Mouse (Mus musculus) testis, postnatal 14 days (tissue): ENCODE measurements around the gene Rasal1.

ENCODE experiments used
- DNase-seq: peaks from one replicate; pipeline ENCODE4 v3.0.0; 2021; ENCODE audit warnings: low spot score

Rasal1 gene

GRCm38 (mm10) chr5:120656281-120656751, 7.7 kb downstream of the Rasal1 start:
- no peak for DNase-seq

- no peak for DNase-seq
Measured at GRCm38 (mm10) chr5:120660816-120661215, 12.2 kb downstream of the Rasal1 start.

- DNase-seq, result no peak
Measured at GRCm38 (mm10) chr5:120664888-120665287, 16.3 kb downstream of the Rasal1 start.

- no peak for DNase-seq
Measured at GRCm38 (mm10) chr5:120668761-120669160, 20.1 kb downstream of the Rasal1 start.

GRCm38 (mm10) chr5:120670132-120670531, 21.5 kb downstream of the Rasal1 start:
- DNase-seq, result no peak

GRCm38 (mm10) chr5:120671865-120672264, 23.3 kb downstream of the Rasal1 start:
- DNase-seq, result no peak

- DNase-seq, result peak; percentile 62
Measured at GRCm38 (mm10) chr5:120673626-120674025, 25.0 kb downstream of the Rasal1 start.

- DNase-seq, result peak; percentile 68
Measured at GRCm38 (mm10) chr5:120674229-120675145, 25.9 kb downstream of the Rasal1 start.

- peak; percentile 69 for DNase-seq
Measured at GRCm38 (mm10) chr5:120677516-120677915, 28.9 kb downstream of the Rasal1 start.

GRCm38 (mm10) chr5:120679676-120680555, 31.3 kb downstream of the Rasal1 start:
- peak; percentile 86 for DNase-seq

- DNase-seq, result no peak
Measured at GRCm38 (mm10) chr5:120680918-120681317, 32.3 kb downstream of the Rasal1 start.

GRCm38 (mm10) chr5:120682982-120683771, 34.6 kb downstream of the Rasal1 start:
- DNase-seq, result no peak

- DNase-seq, result no peak
Measured at GRCm38 (mm10) chr5:120685678-120686077, 37.1 kb downstream of the Rasal1 start.

GRCm38 (mm10) chr5:120686749-120687483, 38.3 kb downstream of the Rasal1 start:
- no peak for DNase-seq

GRCm38 (mm10) chr5:120687484-120687851, 38.9 kb downstream of the Rasal1 start:
- DNase-seq, result no peak

- no peak for DNase-seq
Measured at GRCm38 (mm10) chr5:120687897-120688296, 39.3 kb downstream of the Rasal1 start.

GRCm38 (mm10) chr5:120688434-120688833, 39.8 kb downstream of the Rasal1 start:
- DNase-seq, result peak; percentile 44

- DNase-seq, result no peak
Measured at GRCm38 (mm10) chr5:120690417-120690816, 41.8 kb downstream of the Rasal1 start.

- DNase-seq, result no peak
Measured at GRCm38 (mm10) chr5:120692034-120692433, 43.4 kb downstream of the Rasal1 start.

GRCm38 (mm10) chr5:120693931-120694694, 45.5 kb downstream of the Rasal1 start:
- no peak for DNase-seq
